Mouse (Mus musculus) forebrain, postnatal 0 days (tissue): ENCODE data around the gene Pcnx4. TPM values are rescaled to one million over a fixed set of nuclear protein-coding genes. Genes with fewer than 3 reads are reported as not detected.
A peak's percentile ranks its signal among the peaks of the same experiment; 100 is the strongest.

ENCODE experiments used
- ATAC-seq: fragments of 200-750 bp; cut with Nextera tagmentation; 2 replicates; pipeline ENCODE4 v1.8.0; 2017; ENCODE audit warnings: mild to moderate bottlenecking, moderate library complexity
- DNase-seq: peaks from one replicate; pipeline ENCODE4 v3.0.0-alpha.2; 2015
- H3K27ac ChIP-seq: fragments of 300-500 bp; sonication (generic); 2 replicates; pipeline ENCODE4 v1.5.1; 2014; ENCODE audit warnings: low read depth, mild to moderate bottlenecking, antibody characterized with exemption, low read length, moderate library complexity, mixed read lengths
- H3K27me3 ChIP-seq: fragments of 300-500 bp; sonication (generic); 2 replicates; pipeline ENCODE4 v1.6.1; 2014; ENCODE audit warnings: mild to moderate bottlenecking, low read length, mixed read lengths; ENCODE audit not compliant: insufficient read depth
- H3K36me3 ChIP-seq: fragments of 300-500 bp; sonication (generic); 2 replicates; pipeline ENCODE4 v1.6.1; 2014; ENCODE audit warnings: mild to moderate bottlenecking, moderate library complexity; ENCODE audit not compliant: insufficient read depth
- H3K4me1 ChIP-seq: fragments of 300-500 bp; sonication (generic); 2 replicates; pipeline ENCODE4 v1.6.1; 2014; ENCODE audit warnings: antibody characterized with exemption; ENCODE audit not compliant: insufficient read depth
- H3K4me2 ChIP-seq: fragments of 300-500 bp; sonication (generic); 2 replicates; pipeline ENCODE4 v1.6.1; 2014; ENCODE audit warnings: low read depth, mild to moderate bottlenecking, moderate library complexity
- H3K4me3 ChIP-seq: fragments of 300-500 bp; sonication (generic); 2 replicates; pipeline ENCODE4 v1.5.1; 2014; ENCODE audit warnings: low read depth, low read length, mixed read lengths
- H3K9ac ChIP-seq: fragments of 300-500 bp; sonication (generic); 2 replicates; pipeline ENCODE4 v1.6.1; 2014; ENCODE audit warnings: mild to moderate bottlenecking
- H3K9me3 ChIP-seq: fragments of 300-500 bp; sonication (generic); 2 replicates; pipeline ENCODE4 v1.6.1; 2016; ENCODE audit warnings: low read length
- CTCF ChIP-seq: sonication (generic); IDR thresholded peaks from 2 replicates; pipeline ENCODE4 v1.5.1; 2016; ENCODE audit warnings: antibody characterized with exemption, control low read depth, low read depth
- WGBS: fragments of 180-500 bp; shearing (Covaris S2); extraction: QIAGEN DNeasy Blood & Tissue Kit; methylation state at CpG from one replicate; pipeline ENCODE4 v1.1.7; 2014; 5-methylcytosine and 5-hydroxymethylcytosine counted together
- polyA plus RNA-seq: library from polyadenylated mRNA; unstranded; fragments of >200 nt; fragmentation: Nextera tagmentation; extraction: Ambion mirVana; gene quantifications from 2 replicates; pipeline ENCODE4 v1.2.1, GENCODE M21; 2015
- total RNA-seq: library from RNA; depleted of rRNA; stranded (reverse); fragments of >200 nt; gene quantifications from 2 replicates; pipeline ENCODE4 v1.2.3, GENCODE M21; 2014; rRNA removed

Pcnx4 gene
- total RNA-seq (20.1 and 24.4 TPM in 2 replicates), polyA plus RNA-seq (15.9 and 21.4 TPM in 2 replicates)

GRCm38 (mm10) chr12:72536021-72536597 lies at the start of gene Pcnx4:
Gene Pcnx4 (plus strand): TSS chr12:72536383.
- H3K9me3 ChIP-seq: no peaks in the 10 kb centered on the region
- H3K9ac ChIP-seq: peak within 1 kb of the TSS; percentile 63
- H3K36me3 ChIP-seq: no peaks in the 10 kb centered on the region
- ATAC-seq (peak; percentile 100), DNase-seq (peak; percentile 95)
- H3K27ac ChIP-seq: peak within 1 kb of the TSS; percentile 69
- TF ChIP-seq CTCF: peak; percentile 61
- peak within 1 kb of the TSS; percentile 63 for H3K4me3 ChIP-seq
- H3K27me3 ChIP-seq: no peaks in the 10 kb centered on the region
- 1% methylated on average over 45 of the region's 45 CpGs for WGBS
- no peaks in the 10 kb centered on the region for H3K4me1 ChIP-seq
- peak within 1 kb of the TSS; percentile 67 for H3K4me2 ChIP-seq

GRCm38 (mm10) chr12:72487498-72487897 lies 48.7 kb upstream of the Pcnx4 start:
- H3K4me3 ChIP-seq: no peak overlapping the region
- no peak overlapping the region for H3K27ac ChIP-seq
- 81% methylated on average over 3 of the region's 3 CpGs for WGBS
- no peaks in the 10 kb centered on the region for H3K9me3 ChIP-seq
- H3K4me2 ChIP-seq: no peak overlapping the region
- no peaks in the 10 kb centered on the region for H3K27me3 ChIP-seq
- no peak for DNase-seq
- ATAC-seq: no peak
- H3K36me3 ChIP-seq: no peaks in the 10 kb centered on the region
- H3K9ac ChIP-seq: no peak overlapping the region
- H3K4me1 ChIP-seq: no peaks in the 10 kb centered on the region
- TF ChIP-seq CTCF: no peak

- Histone ChIP-seq H3K4me3 (no peak overlapping the region), H3K9ac (no peak overlapping the region), H3K27ac (no peak overlapping the region), H3K9me3 (no peaks in the 10 kb centered on the region), H3K27me3 (no peaks in the 10 kb centered on the region), H3K4me2 (no peak overlapping the region), H3K36me3 (no peaks in the 10 kb centered on the region), H3K4me1 (no peaks in the 10 kb centered on the region)
- no peak for ATAC-seq
- TF ChIP-seq CTCF: no peak
- WGBS: 91% methylated on average over 3 of the region's 3 CpGs
- DNase-seq: no peak
Observed at GRCm38 (mm10) chr12:72489995-72490394, 46.2 kb upstream of the Pcnx4 start.

- H3K9me3 ChIP-seq: no peaks in the 10 kb centered on the region
- no peak overlapping the region for H3K4me3 ChIP-seq
- TF ChIP-seq CTCF: no peak
- 59% methylated on average over 3 of the region's 3 CpGs for WGBS
- ATAC-seq: no peak
- H3K27ac ChIP-seq: no peak overlapping the region
- DNase-seq: no peak
- no peaks in the 10 kb centered on the region for H3K4me1 ChIP-seq
- no peaks in the 10 kb centered on the region for H3K36me3 ChIP-seq
- no peaks in the 10 kb centered on the region for H3K27me3 ChIP-seq
- H3K4me2 ChIP-seq: no peak overlapping the region
- H3K9ac ChIP-seq: no peak overlapping the region
Observed at GRCm38 (mm10) chr12:72491063-72491719, 45.0 kb upstream of the Pcnx4 start.

GRCm38 (mm10) chr12:72496866-72497600 lies 39.1 kb upstream of the Pcnx4 start:
- WGBS: 27% methylated on average over 12 of the region's 12 CpGs
- Histone ChIP-seq H3K9ac (no peak overlapping the region), H3K4me1 (no peaks in the 10 kb centered on the region), H3K4me3 (no peak overlapping the region), H3K9me3 (no peaks in the 10 kb centered on the region), H3K27me3 (no peaks in the 10 kb centered on the region), H3K36me3 (no peaks in the 10 kb centered on the region), H3K27ac (no peak overlapping the region), H3K4me2 (no peak overlapping the region)
- no peak for TF ChIP-seq CTCF
- DNase-seq (no peak), ATAC-seq (no peak)

GRCm38 (mm10) chr12:72509606-72510005 lies 26.6 kb upstream of the Pcnx4 start:
- Histone ChIP-seq H3K4me2 (no peak overlapping the region), H3K36me3 (no peaks in the 10 kb centered on the region), H3K27me3 (no peaks in the 10 kb centered on the region), H3K4me1 (no peaks in the 10 kb centered on the region), H3K4me3 (no peak overlapping the region), H3K27ac (no peak overlapping the region), H3K9me3 (no peaks in the 10 kb centered on the region), H3K9ac (no peak overlapping the region)
- 74% methylated on average over 7 of the region's 7 CpGs for WGBS
- no peak for ATAC-seq
- no peak for TF ChIP-seq CTCF
- no peak for DNase-seq

GRCm38 (mm10) chr12:72515446-72515845 lies 20.7 kb upstream of the Pcnx4 start:
- Histone ChIP-seq H3K27ac (no peak overlapping the region), H3K9ac (no peak overlapping the region), H3K4me2 (no peak overlapping the region), H3K27me3 (no peaks in the 10 kb centered on the region), H3K4me3 (no peak overlapping the region), H3K4me1 (no peaks in the 10 kb centered on the region), H3K36me3 (no peaks in the 10 kb centered on the region), H3K9me3 (no peaks in the 10 kb centered on the region)
- peak; percentile 68 for TF ChIP-seq CTCF
- peak; percentile 76 for ATAC-seq
- 54% methylated on average over 3 of the region's 3 CpGs for WGBS
- DNase-seq: peak; percentile 62
